Mouse (Mus musculus) frontal cortex, adult (tissue): ENCODE data around the gene Minpp1.

ENCODE experiments used
- ATAC-seq: cut with Nextera tagmentation; 2 replicates; pipeline ENCODE4 v1.9.2; 2017; ENCODE audit warnings: mild to moderate bottlenecking, moderate library complexity, mixed read lengths; ENCODE audit not compliant: low TSS enrichment

Gene Minpp1

GRCm38 (mm10) chr19:32489166-32489895 lies 3.8 kb downstream of the Minpp1 start:
- no peak for ATAC-seq

- ATAC-seq, result no peak
Observed at GRCm38 (mm10) chr19:32490976-32491375, 5.4 kb downstream of the Minpp1 start.

- no peak for ATAC-seq
Observed at GRCm38 (mm10) chr19:32492339-32492738, 6.8 kb downstream of the Minpp1 start.

GRCm38 (mm10) chr19:32492981-32493380 lies 7.4 kb downstream of the Minpp1 start:
- ATAC-seq, result no peak

- peak; percentile 63 for ATAC-seq
Observed at GRCm38 (mm10) chr19:32493471-32493870, 7.9 kb downstream of the Minpp1 start.

- no peak for ATAC-seq
Observed at GRCm38 (mm10) chr19:32494611-32495010, 9.0 kb downstream of the Minpp1 start.

- ATAC-seq, result no peak
Observed at GRCm38 (mm10) chr19:32495034-32495433, 9.5 kb downstream of the Minpp1 start.

- ATAC-seq, result peak; percentile 32; the same call in 1 of the 2 replicates
Observed at GRCm38 (mm10) chr19:32497411-32497810, 11.8 kb downstream of the Minpp1 start.

- ATAC-seq, result no peak
Observed at GRCm38 (mm10) chr19:32498002-32498401, 12.4 kb downstream of the Minpp1 start.

GRCm38 (mm10) chr19:32501414-32501813 lies 15.8 kb downstream of the Minpp1 start:
- peak; percentile 83 for ATAC-seq

GRCm38 (mm10) chr19:32506081-32506480 lies 20.5 kb downstream of the Minpp1 start:
- no peak for ATAC-seq

- no peak for ATAC-seq
Observed at GRCm38 (mm10) chr19:32506514-32506913, 20.9 kb downstream of the Minpp1 start.

- ATAC-seq, result 0 out of 2 replicates have a peak, but pooled peaks have one; percentile 41
Observed at GRCm38 (mm10) chr19:32507100-32507499, 21.5 kb downstream of the Minpp1 start.

GRCm38 (mm10) chr19:32507526-32507925 lies 22.0 kb downstream of the Minpp1 start:
- ATAC-seq, result no peak

- no peak for ATAC-seq
Observed at GRCm38 (mm10) chr19:32510267-32510666, 24.7 kb downstream of the Minpp1 start.

GRCm38 (mm10) chr19:32510962-32511361 lies 25.4 kb downstream of the Minpp1 start:
- ATAC-seq, result no peak

GRCm38 (mm10) chr19:32512518-32512917 lies 26.9 kb downstream of the Minpp1 start:
- ATAC-seq, result no peak

GRCm38 (mm10) chr19:32516575-32516974 lies 31.0 kb downstream of the Minpp1 start:
- no peak for ATAC-seq

GRCm38 (mm10) chr19:32521446-32521845 lies 35.9 kb downstream of the Minpp1 start:
- no peak for ATAC-seq

- ATAC-seq, result no peak
Observed at GRCm38 (mm10) chr19:32522247-32522646, 36.7 kb downstream of the Minpp1 start.

- peak; percentile 90 for ATAC-seq
Observed at GRCm38 (mm10) chr19:32522753-32523307, 37.3 kb downstream of the Minpp1 start.

GRCm38 (mm10) chr19:32523769-32524515 lies 38.4 kb downstream of the Minpp1 start:
- ATAC-seq, result peak; percentile 45; the same call in 1 of the 2 replicates

- ATAC-seq, result no peak
Observed at GRCm38 (mm10) chr19:32524516-32524860, 38.9 kb downstream of the Minpp1 start.
